Mouse (Mus musculus) right cerebral cortex, postnatal 14 days (tissue): ENCODE data around the gene Gm3739.
"Not testable (repeated sequence)": the region's sequence is repeated elsewhere in the genome, so short reads cannot be mapped to it uniquely, and the experiment has no call there.

Experiments used
- DNase-seq: peaks from one replicate; pipeline ENCODE4 v3.0.0; 2022

The Gm3739 gene

DNA sequence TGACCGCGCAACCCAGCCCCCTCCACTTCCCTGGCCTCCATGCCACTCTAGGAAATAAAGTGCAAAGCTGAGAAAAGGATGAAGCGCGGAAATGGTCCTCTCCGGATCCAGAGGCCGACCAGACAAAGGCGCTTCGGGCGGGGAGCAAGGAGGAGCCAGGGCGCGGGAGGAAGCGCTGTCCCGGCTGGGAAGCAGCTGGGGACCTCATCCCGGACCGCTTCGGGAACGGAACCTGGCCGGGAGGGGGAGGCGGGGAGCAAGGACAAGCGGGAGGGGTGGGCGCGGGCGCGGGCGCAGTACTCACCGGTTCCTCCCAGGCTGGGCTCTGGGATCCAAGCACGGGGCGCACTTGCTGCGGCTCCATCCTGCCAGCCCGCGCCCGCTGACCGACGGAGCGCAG is at the start of gene Gm3739:
TSS of gene Gm3739 (minus strand) at position 389 of the 400 bp plus-strand sequence.
- peak; percentile 4 for DNase-seq

DNA sequence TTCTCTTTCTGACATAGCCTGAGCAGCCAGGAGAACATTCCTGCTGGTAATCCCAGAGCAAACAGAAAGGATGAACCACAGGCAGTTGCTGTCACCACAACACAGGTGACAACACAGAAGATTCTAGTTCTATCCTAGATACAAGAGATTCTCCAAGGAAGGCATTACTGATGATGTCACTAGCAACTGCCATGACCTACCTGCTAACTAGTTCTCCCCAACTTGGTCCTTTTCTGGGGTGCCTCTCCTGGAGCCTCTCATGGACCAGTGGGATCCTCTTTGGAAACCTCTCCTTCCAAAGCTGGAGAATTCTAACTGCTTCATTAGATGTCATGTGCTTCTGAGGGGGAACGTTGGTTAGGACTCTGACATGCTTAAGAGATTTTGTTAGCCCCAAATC is 17.4 kb upstream of the Gm3739 start, which contains the start of gene Gm5797:
TSS of gene Gm5797 (minus strand) at position 101 of the 400 bp plus-strand sequence.
- DNase-seq, result not testable (repeated sequence)

DNA sequence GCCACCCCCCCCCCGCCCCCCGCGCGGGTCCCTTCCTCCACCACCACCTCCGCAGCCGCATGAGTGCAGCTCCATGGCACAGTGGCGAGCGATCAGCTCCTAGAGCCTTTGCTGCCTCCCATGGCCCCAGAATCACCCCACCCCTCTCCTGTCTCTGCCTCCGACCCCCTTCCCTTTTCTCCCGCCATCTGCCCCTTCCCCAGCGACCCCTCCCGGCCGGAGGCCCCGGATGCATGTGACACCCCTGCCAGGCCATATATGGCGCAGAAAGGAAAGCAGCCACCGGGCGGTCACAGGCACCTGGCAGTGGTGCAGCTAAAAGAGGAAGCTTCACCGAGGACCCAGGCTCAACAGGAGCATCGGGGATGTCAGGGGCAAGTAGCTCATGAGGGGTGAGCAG is 244 bp upstream of the Gm3739 start:
- DNase-seq, result peak; percentile 11

DNA sequence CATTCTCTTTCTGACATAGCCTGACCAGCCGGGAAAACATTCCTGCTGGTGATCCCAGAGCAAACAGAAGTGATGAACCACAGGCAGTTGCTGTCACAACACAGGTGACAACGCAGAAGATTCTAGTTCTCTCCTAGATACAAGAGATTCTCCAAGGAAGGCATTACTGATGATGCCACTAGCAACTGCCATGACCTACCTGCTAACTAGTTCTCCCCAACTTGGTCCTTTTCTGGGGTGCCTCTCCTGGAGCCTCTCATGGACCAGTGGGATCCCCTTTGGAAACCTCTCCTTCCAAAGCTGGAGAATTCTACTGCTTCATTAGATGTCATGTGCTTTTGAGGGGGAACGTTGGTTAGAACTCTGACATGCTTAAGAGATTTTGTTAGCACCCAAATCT is 50.2 kb downstream of the Gm3739 start, which contains the start of gene Gm3727:
TSS of gene Gm3727 (minus strand) at position 101 of the 400 bp plus-strand sequence.
- DNase-seq, result not testable (repeated sequence)
